Mouse (Mus musculus): ENCODE measurements at regions not wholly inside any gene's neighbourhood (a gene's known extent, or its start where the extent isn't known, plus 50 kb on each side); places are given as distances from the start of the nearest gene placed in this dataset.

DNA sequence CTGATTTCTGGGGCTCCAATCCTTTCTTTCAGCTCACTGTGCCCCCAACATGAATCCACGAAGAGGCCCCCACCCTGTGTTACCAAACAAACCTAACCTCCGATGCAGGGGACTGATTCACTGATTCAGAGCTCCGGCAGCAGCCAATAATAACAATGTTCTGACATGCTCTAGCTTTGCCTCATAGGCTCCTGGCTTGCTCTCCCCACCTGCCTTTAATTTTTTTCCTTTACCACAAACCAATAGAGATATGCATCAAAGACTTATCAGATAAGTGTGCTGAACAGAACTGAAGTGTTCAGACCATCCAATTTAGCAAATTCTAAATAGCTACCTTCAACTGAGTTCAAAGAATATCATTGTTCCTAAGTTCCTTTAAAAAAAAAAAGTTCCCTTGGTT, 478.6 kb downstream of the Slc4a3 start:
- H3K9me3 ChIP-seq (ENCODE audit: control insufficient read depth, low read length), result no peaks in the 10 kb centered on the region
- no peak for DNase-seq (ENCODE audit: low spot score)
- no peak overlapping the region for H3K4me2 ChIP-seq (replicated peaks)
- H3K36me3 ChIP-seq (replicated peaks; ENCODE audit: control insufficient read depth, insufficient read depth), result no peaks in the 10 kb centered on the region
- H3K27me3 ChIP-seq (ENCODE audit: control insufficient read depth, insufficient read depth, low read length), result no peaks in the 10 kb centered on the region
- 71% methylated on average over 3 of the region's 3 CpGs for WGBS
- H3K4me1 ChIP-seq (replicated peaks; ENCODE audit: control insufficient read depth, insufficient read depth, low read length), result no peaks in the 10 kb centered on the region
- no peak overlapping the region for H3K9ac ChIP-seq
- no peak for ATAC-seq (ENCODE audit: low FRiP score)
- H3K27ac ChIP-seq, result no peak overlapping the region
- H3K4me3 ChIP-seq (replicated peaks; ENCODE audit: low read length), result no peak overlapping the region

- no peaks in the 10 kb centered on the region for H3K4me1 ChIP-seq (replicated peaks; ENCODE audit: control insufficient read depth, insufficient read depth, low read length)
These were observed 479.3 kb downstream of the Slc4a3 start for GRCm38 (mm10) chr1:76025389-76025788.

GRCm38 (mm10) chr1:76029059-76029458, 483.0 kb downstream of the Slc4a3 start:
- H3K9ac ChIP-seq, result no peak overlapping the region
- H3K27me3 ChIP-seq (ENCODE audit: control insufficient read depth, insufficient read depth, low read length), result no peaks in the 10 kb centered on the region
- no peaks in the 10 kb centered on the region for H3K4me1 ChIP-seq (replicated peaks; ENCODE audit: control insufficient read depth, insufficient read depth, low read length)
- H3K4me2 ChIP-seq (replicated peaks), result no peak overlapping the region
- no peak for DNase-seq (ENCODE audit: low spot score)
- ATAC-seq (ENCODE audit: low FRiP score), result no peak
- H3K27ac ChIP-seq, result no peak overlapping the region
- no peaks in the 10 kb centered on the region for H3K9me3 ChIP-seq (ENCODE audit: control insufficient read depth, low read length)
- H3K36me3 ChIP-seq (replicated peaks; ENCODE audit: control insufficient read depth, insufficient read depth), result no peaks in the 10 kb centered on the region
- 30% methylated on average over 1 of the region's 1 CpGs for WGBS
- no peak overlapping the region for H3K4me3 ChIP-seq (replicated peaks; ENCODE audit: low read length)

More at GRCm38 (mm10) chr1:76025389-76025788, 479.3 kb downstream of the Slc4a3 start:
- 60% methylated on average over 4 of the region's 4 CpGs for WGBS
- H3K9ac ChIP-seq, result no peak overlapping the region
- no peaks in the 10 kb centered on the region for H3K27me3 ChIP-seq (ENCODE audit: control insufficient read depth, insufficient read depth, low read length)
- no peaks in the 10 kb centered on the region for H3K36me3 ChIP-seq (replicated peaks; ENCODE audit: control insufficient read depth, insufficient read depth)
- H3K4me2 ChIP-seq (replicated peaks), result no peak overlapping the region
- H3K27ac ChIP-seq, result no peak overlapping the region
- H3K4me3 ChIP-seq (replicated peaks; ENCODE audit: low read length), result no peak overlapping the region
- no peaks in the 10 kb centered on the region for H3K9me3 ChIP-seq (ENCODE audit: control insufficient read depth, low read length)
- ATAC-seq (ENCODE audit: low FRiP score) (no peak), DNase-seq (ENCODE audit: low spot score) (no peak)

DNA sequence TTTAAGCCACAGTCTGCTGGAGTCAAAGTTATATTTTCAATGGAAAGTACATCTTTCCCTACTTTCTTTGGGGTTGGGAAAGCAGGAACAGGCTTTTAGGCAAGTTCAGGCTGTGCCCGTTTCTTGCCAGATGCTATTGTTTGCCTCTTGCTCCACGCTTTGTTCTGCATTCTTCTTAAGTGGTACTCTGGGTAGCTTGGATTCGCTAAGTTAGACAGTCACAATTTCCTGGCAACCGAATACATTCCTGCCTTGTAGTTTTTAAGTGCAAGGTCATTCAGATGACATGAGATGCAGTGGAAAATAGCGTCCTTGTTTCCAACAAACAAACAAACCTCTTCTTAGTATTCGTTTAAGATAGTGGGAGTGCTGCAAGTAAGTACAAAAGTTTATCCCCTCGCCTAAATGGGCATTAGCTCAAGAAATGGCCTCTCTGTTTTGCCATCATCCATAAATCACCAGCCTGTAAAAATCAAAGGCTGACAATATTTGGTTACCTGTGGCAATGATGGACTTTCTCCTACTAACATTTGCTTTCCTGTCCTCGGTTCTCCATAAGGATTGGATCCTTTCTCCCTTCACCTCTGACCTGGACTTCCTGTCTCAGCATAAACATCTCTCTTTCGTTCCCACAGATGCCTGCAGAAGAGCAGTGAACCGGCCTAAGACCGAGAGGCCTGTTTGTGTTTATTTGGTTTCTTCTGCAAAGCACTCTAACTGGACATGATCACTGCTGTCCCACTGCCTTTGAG, 485.3 kb downstream of the Slc4a3 start:
- Histone ChIP-seq H3K4me2 (replicated peaks) (no peak overlapping the region), H3K9me3 (ENCODE audit: control insufficient read depth, low read length) (no peaks in the 10 kb centered on the region), H3K4me1 (replicated peaks; ENCODE audit: control insufficient read depth, insufficient read depth, low read length) (no peaks in the 10 kb centered on the region), H3K36me3 (replicated peaks; ENCODE audit: control insufficient read depth, insufficient read depth) (no peaks in the 10 kb centered on the region), H3K27me3 (ENCODE audit: control insufficient read depth, insufficient read depth, low read length) (no peaks in the 10 kb centered on the region), H3K4me3 (replicated peaks; ENCODE audit: low read length) (no peak overlapping the region), H3K9ac (no peak overlapping the region), H3K27ac (no peak overlapping the region)
- ATAC-seq (ENCODE audit: low FRiP score) (no peak), DNase-seq (ENCODE audit: low spot score) (no peak)
- 69% methylated on average over 11 of the region's 11 CpGs for WGBS

DNA sequence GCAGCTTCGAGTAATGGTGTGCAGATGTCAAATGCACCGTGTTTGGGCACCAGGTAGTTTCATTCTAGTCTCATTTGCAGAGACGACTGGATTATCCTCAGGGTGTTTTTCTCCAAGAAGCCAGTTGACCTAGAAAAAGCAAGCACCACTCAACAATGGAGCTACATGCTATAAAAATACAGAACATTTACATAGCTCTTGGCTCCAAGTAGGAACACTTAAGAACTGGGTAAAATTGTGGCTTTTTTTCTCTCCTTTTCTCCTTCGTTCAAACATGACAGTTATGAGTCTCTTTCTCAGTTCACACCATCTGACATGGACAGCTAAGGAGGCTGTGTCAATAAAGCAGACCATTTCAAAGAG, 485.8 kb downstream of the Slc4a3 start:
- 76% methylated on average over 4 of the region's 4 CpGs for WGBS
- Histone ChIP-seq H3K9ac (no peak overlapping the region), H3K36me3 (replicated peaks; ENCODE audit: control insufficient read depth, insufficient read depth) (no peaks in the 10 kb centered on the region), H3K27me3 (ENCODE audit: control insufficient read depth, insufficient read depth, low read length) (no peaks in the 10 kb centered on the region), H3K4me2 (replicated peaks) (no peak overlapping the region), H3K4me1 (replicated peaks; ENCODE audit: control insufficient read depth, insufficient read depth, low read length) (no peaks in the 10 kb centered on the region), H3K4me3 (replicated peaks; ENCODE audit: low read length) (no peak overlapping the region), H3K9me3 (ENCODE audit: control insufficient read depth, low read length) (no peaks in the 10 kb centered on the region), H3K27ac (no peak overlapping the region)
- no peak for DNase-seq (ENCODE audit: low spot score)
- ATAC-seq (ENCODE audit: low FRiP score), result no peak

GRCm38 (mm10) chr1:76032626-76033025, 486.6 kb downstream of the Slc4a3 start:
- H3K4me1 ChIP-seq (replicated peaks; ENCODE audit: control insufficient read depth, insufficient read depth, low read length), result no peaks in the 10 kb centered on the region
- H3K27me3 ChIP-seq (ENCODE audit: control insufficient read depth, insufficient read depth, low read length), result no peaks in the 10 kb centered on the region
- DNase-seq (ENCODE audit: low spot score), result no peak
- no peaks in the 10 kb centered on the region for H3K9me3 ChIP-seq (ENCODE audit: control insufficient read depth, low read length)
- ATAC-seq (ENCODE audit: low FRiP score), result no peak
- H3K36me3 ChIP-seq (replicated peaks; ENCODE audit: control insufficient read depth, insufficient read depth), result no peaks in the 10 kb centered on the region
- no peak overlapping the region for H3K27ac ChIP-seq
- 81% methylated on average over 3 of the region's 3 CpGs for WGBS
- H3K9ac ChIP-seq, result no peak overlapping the region
- no peak overlapping the region for H3K4me3 ChIP-seq (replicated peaks; ENCODE audit: low read length)
- no peak overlapping the region for H3K4me2 ChIP-seq (replicated peaks)

- H3K36me3 ChIP-seq (replicated peaks; ENCODE audit: control insufficient read depth, insufficient read depth), result no peaks in the 10 kb centered on the region
- H3K9me3 ChIP-seq (ENCODE audit: control insufficient read depth, low read length), result no peaks in the 10 kb centered on the region
- no peak overlapping the region for H3K9ac ChIP-seq
- H3K4me2 ChIP-seq (replicated peaks), result no peak overlapping the region
- H3K4me3 ChIP-seq (replicated peaks; ENCODE audit: low read length), result no peak overlapping the region
- no peaks in the 10 kb centered on the region for H3K27me3 ChIP-seq (ENCODE audit: control insufficient read depth, insufficient read depth, low read length)
- 47% methylated on average over 3 of the region's 3 CpGs for WGBS
- no peak for ATAC-seq (ENCODE audit: low FRiP score)
- DNase-seq (ENCODE audit: low spot score), result no peak
- no peak overlapping the region for H3K27ac ChIP-seq
- H3K4me1 ChIP-seq (replicated peaks; ENCODE audit: control insufficient read depth, insufficient read depth, low read length), result no peaks in the 10 kb centered on the region
These were observed 490.2 kb downstream of the Slc4a3 start for GRCm38 (mm10) chr1:76036316-76036715.

DNA sequence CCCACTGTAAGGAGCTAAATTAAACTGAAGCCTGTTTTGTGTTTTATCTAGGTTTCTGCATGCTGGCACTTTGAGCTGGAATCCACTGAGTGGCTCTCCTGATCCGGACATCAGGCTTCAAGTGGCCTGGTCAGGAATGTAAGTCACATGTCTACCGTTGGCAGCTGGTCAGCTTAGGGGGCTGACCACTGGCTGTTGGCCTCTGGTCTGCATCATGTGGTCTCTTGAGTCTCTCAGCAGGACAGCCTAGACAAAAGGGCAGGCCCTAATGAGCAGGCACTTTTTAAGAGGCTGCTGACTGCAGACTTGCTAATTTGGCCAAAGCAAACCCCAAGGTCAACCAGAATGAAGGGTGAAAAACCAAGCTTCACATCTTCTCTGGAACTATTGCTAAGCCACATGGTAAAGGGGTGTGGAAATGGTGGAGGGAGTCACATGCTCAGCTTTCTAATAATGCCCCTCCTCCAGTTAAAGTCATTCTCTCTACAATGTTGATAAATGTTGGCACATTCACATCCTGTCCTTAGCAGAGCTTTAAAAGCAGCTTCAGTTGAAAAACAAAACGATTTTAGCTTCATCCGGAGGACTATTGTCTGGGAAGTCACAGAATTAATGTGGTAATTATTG, 493.1 kb downstream of the Slc4a3 start:
- no peak for DNase-seq (ENCODE audit: low spot score)

DNA sequence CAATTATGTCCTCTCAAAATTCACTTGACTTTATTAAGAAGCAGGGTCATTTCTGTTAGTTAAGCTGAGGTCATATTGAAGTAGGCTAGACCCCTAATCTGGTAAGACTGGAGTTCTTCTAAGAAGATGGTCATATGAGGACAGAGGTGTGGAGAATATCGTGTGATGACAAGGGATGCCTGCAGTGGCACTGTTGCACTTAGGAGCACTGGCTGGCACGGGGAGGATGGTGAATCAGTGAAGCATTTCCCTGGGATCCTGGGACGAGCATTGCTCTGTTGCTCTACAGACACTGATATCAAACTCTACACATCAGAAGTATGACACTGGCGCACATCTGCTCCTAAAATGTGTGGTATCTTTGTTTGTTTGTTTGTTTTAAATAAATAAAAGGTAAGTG, 493.6 kb downstream of the Slc4a3 start:
- H3K9me3 ChIP-seq (ENCODE audit: control insufficient read depth, low read length), result no peaks in the 10 kb centered on the region
- no peak overlapping the region for H3K9ac ChIP-seq
- H3K4me3 ChIP-seq (replicated peaks; ENCODE audit: low read length), result no peak overlapping the region
- H3K27me3 ChIP-seq (ENCODE audit: control insufficient read depth, insufficient read depth, low read length), result no peaks in the 10 kb centered on the region
- DNase-seq (ENCODE audit: low spot score) (no peak), ATAC-seq (ENCODE audit: low FRiP score) (no peak)
- no peak overlapping the region for H3K4me2 ChIP-seq (replicated peaks)
- WGBS, result 82% methylated on average over 4 of the region's 4 CpGs
- no peaks in the 10 kb centered on the region for H3K36me3 ChIP-seq (replicated peaks; ENCODE audit: control insufficient read depth, insufficient read depth)
- no peaks in the 10 kb centered on the region for H3K4me1 ChIP-seq (replicated peaks; ENCODE audit: control insufficient read depth, insufficient read depth, low read length)
- no peak overlapping the region for H3K27ac ChIP-seq

More for the DNA sequence above, 493.1 kb downstream of the Slc4a3 start:
- no peaks in the 10 kb centered on the region for H3K27me3 ChIP-seq (ENCODE audit: control insufficient read depth, insufficient read depth, low read length)
- H3K4me1 ChIP-seq (replicated peaks; ENCODE audit: control insufficient read depth, insufficient read depth, low read length), result no peaks in the 10 kb centered on the region
- H3K4me3 ChIP-seq (replicated peaks; ENCODE audit: low read length), result no peak overlapping the region
- 72% methylated on average over 4 of the region's 4 CpGs for WGBS
- H3K9ac ChIP-seq, result no peak overlapping the region
- H3K36me3 ChIP-seq (replicated peaks; ENCODE audit: control insufficient read depth, insufficient read depth), result no peaks in the 10 kb centered on the region
- no peak for ATAC-seq (ENCODE audit: low FRiP score)
- no peaks in the 10 kb centered on the region for H3K9me3 ChIP-seq (ENCODE audit: control insufficient read depth, low read length)
- no peak overlapping the region for H3K4me2 ChIP-seq (replicated peaks)
- H3K27ac ChIP-seq, result no peak overlapping the region
